Mouse (Mus musculus): ENCODE results near the gene Cnpy3. TPM values are rescaled to one million over a fixed set of nuclear protein-coding genes. Genes with fewer than 3 reads are reported as not detected.

The Cnpy3 gene
- polyA plus RNA-seq, 1 experiment from 2014 or later = 60.8 TPM

DNA sequence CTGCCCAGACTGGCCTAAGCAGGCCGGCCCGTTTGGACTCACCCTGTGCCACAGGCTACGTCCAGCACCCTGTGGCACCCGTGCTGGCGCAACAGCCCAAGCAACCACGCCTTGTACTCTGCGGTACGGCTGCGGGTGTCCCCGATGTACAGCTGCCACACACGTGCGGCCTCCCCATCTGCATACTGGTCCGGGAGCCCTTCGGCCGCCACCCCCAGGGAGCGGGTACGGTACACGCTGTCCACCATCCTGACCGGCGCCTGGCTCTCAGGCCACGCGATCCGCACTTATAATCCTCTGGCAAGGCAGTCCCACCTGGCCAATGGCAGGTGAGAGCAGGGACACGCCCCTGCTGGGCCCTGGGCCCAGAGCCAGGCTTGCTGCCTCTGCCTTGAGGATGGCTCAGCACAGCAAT, 23.1 kb downstream of the Cnpy3 start, which contains the start of gene Gnmt:
Gene Gnmt, minus strand, starts transcription at position 265 of the 415 bp plus-strand sequence.
- no peaks in the 10 kb centered on the region; the same call in 1 of the 2 replicates for H3K4me1 ChIP-seq (replicated peaks; ENCODE audit: control insufficient read depth, insufficient read depth, low read length)
- ATAC-seq (replicated peaks; ENCODE audit: low FRiP score) (no peak; the same call in 1 of the 2 replicates), DNase-seq (ENCODE audit: low spot score) (peak; percentile 33)
- WGBS = 20% methylated on average over 24 of the region's 24 CpGs
- no peaks in the 10 kb centered on the region for H3K9me3 ChIP-seq (ENCODE audit: control insufficient read depth, low read length)
- no peak within 1 kb of the TSS for H3K4me3 ChIP-seq (ENCODE audit: low read depth, low read length)
- H3K27ac ChIP-seq (ENCODE audit: low read depth, low read length) = no peak within 1 kb of the TSS
- peaks cover 13% of the 10 kb centered on the region for H3K27me3 ChIP-seq (replicated peaks; ENCODE audit: control insufficient read depth, insufficient read depth, low read length)
- H3K9ac ChIP-seq (ENCODE audit: low read depth, low read length) = no peak within 1 kb of the TSS
- no peaks in the 10 kb centered on the region for H3K36me3 ChIP-seq (ENCODE audit: control insufficient read depth, insufficient read depth, low read length)
- H3K4me2 ChIP-seq = peak within 1 kb of the TSS; percentile 42

DNA sequence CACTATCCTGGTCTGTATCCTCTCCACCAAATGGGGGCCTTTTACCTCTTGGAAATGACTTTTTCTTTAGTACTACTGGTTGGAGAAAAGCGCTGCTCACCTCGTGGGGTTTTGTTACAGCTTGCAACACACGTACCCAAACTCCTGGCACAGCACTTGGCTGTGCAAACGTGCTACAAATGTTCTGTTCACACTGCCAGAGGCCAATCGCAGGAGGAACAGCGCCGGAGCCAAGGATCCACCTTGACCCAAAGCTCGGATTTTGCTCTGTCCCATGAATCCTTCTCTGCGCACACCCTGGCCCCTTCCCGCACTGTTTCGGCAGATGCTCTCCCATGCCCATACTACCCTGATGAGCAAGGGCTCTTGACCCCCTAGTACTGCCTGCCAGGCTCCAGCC, 23.5 kb downstream of the Cnpy3 start:
- 39% methylated on average over 11 of the region's 11 CpGs for WGBS
- H3K4me3 ChIP-seq (ENCODE audit: low read depth, low read length) = no peak overlapping the region
- no peak for ATAC-seq (replicated peaks; ENCODE audit: low FRiP score)

DNA sequence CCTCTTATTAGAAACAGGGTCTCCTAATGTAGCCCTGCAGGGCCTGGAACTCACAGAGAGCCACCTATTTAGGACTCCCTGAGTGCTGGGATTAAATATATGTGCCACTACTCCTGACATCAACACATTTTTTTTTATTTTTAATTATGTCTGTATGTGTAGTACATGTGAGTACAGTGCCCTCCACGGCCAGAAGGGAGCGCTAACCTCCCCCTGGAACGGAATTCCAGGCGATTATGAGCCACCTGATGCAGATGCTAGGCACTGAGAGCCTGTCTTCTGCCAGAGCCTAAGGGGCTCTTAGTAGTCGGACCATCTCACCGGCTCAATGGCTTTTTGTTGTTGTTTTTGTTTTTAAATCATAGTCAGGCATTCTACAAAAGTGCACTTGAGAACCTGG, 24.0 kb downstream of the Cnpy3 start:
- H3K4me1 ChIP-seq (replicated peaks; ENCODE audit: control insufficient read depth, insufficient read depth, low read length) = no peaks in the 10 kb centered on the region; the same call in 1 of the 2 replicates
- no peaks in the 10 kb centered on the region for H3K9me3 ChIP-seq (ENCODE audit: control insufficient read depth, low read length)
- ATAC-seq (replicated peaks; ENCODE audit: low FRiP score) (no peak), DNase-seq (ENCODE audit: low spot score) (no peak)
- H3K4me2 ChIP-seq = no peak overlapping the region
- no peaks in the 10 kb centered on the region for H3K36me3 ChIP-seq (ENCODE audit: control insufficient read depth, insufficient read depth, low read length)
- H3K27me3 ChIP-seq (replicated peaks; ENCODE audit: control insufficient read depth, insufficient read depth, low read length) = peaks cover 13% of the 10 kb centered on the region
- no peak overlapping the region for H3K27ac ChIP-seq (ENCODE audit: low read depth, low read length)
- 33% methylated on average over 6 of the region's 6 CpGs for WGBS
- H3K9ac ChIP-seq (ENCODE audit: low read depth, low read length) = no peak overlapping the region
- H3K4me3 ChIP-seq (ENCODE audit: low read depth, low read length) = no peak overlapping the region

More for the DNA sequence above, 23.5 kb downstream of the Cnpy3 start:
- Histone ChIP-seq H3K4me1 (replicated peaks; ENCODE audit: control insufficient read depth, insufficient read depth, low read length) (no peaks in the 10 kb centered on the region; the same call in 1 of the 2 replicates), H3K27me3 (replicated peaks; ENCODE audit: control insufficient read depth, insufficient read depth, low read length) (peaks cover 13% of the 10 kb centered on the region), H3K36me3 (ENCODE audit: control insufficient read depth, insufficient read depth, low read length) (no peaks in the 10 kb centered on the region), H3K4me2 (peak overlapping the region; percentile 42), H3K27ac (ENCODE audit: low read depth, low read length) (no peak overlapping the region), H3K9ac (ENCODE audit: low read depth, low read length) (no peak overlapping the region), H3K9me3 (ENCODE audit: control insufficient read depth, low read length) (no peaks in the 10 kb centered on the region)
- peak; percentile 36 for DNase-seq (ENCODE audit: low spot score)

DNA sequence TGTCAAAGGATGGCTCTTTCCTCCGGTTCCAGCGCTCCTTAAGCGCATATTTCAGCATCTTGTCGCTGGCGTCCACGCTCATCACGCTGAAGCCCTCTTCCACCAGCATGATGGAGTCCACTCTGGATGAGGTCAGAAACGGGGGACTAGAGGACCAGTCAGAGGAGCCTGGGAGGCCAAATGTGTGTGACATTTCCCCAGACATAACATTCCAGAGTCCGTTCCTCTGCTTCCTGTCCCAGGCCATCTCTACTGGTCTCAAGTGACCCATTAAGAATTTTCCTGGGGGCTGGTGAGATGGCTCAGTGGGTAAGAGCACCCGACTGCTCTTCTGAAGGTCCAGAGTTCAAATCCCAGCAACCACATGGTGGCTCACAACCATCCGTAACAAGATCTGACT, 24.7 kb downstream of the Cnpy3 start:
- Histone ChIP-seq H3K36me3 (ENCODE audit: control insufficient read depth, insufficient read depth, low read length) (no peaks in the 10 kb centered on the region), H3K27ac (ENCODE audit: low read depth, low read length) (no peak overlapping the region), H3K9ac (ENCODE audit: low read depth, low read length) (no peak overlapping the region), H3K27me3 (replicated peaks; ENCODE audit: control insufficient read depth, insufficient read depth, low read length) (peaks cover 13% of the 10 kb centered on the region), H3K9me3 (ENCODE audit: control insufficient read depth, low read length) (no peaks in the 10 kb centered on the region), H3K4me3 (ENCODE audit: low read depth, low read length) (no peak overlapping the region), H3K4me1 (replicated peaks; ENCODE audit: control insufficient read depth, insufficient read depth, low read length) (no peaks in the 10 kb centered on the region; the same call in 1 of the 2 replicates), H3K4me2 (no peak overlapping the region)
- ATAC-seq (replicated peaks; ENCODE audit: low FRiP score) = no peak
- no peak for DNase-seq (ENCODE audit: low spot score)
- 91% methylated on average over 11 of the region's 11 CpGs for WGBS

DNA sequence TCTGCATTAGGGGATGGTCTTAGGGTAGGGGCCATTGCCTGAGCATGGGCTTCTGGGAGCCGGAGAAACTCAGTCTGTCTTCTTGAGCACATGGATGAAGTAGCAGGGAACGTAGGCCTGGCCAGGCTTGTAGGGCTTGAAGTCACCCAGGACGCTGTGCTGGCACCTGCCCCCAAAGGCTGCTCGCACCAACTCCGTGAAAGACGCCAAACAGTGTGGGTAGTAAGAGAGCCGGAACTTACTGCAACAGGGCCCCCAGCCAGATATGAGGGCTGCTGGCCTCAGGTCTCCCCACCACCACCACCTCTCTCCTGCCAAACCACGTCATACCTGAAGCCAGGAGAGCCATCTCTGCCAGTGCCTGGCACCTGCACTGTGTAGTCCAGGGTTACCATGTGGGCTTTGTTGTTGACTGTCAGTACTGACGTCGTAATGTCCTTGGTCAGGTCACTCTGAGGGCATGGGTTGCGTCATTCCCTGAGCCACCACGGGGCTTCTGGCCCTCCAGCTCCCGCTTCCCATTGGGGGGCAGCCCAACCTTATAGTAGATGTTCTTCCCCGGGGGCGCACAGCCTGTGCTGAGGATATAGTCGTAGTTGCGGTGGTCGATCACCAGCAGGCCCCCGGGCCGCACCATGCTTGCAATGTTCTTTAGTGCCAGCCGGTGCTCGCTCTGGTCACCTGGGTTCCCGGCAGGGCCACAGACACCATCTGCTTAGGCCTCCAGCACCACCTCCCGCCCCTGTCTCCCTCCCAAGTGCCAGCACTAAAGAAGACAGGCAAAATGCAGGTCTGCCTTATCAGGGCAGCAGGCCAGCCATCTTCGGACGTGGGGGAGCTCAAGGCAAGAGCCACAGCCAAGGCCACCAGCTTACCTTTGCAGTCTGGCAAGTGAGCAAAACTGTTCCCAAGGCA, 26.0 kb downstream of the Cnpy3 start:
- Histone ChIP-seq H3K9ac (ENCODE audit: low read depth, low read length) (no peak overlapping the region), H3K36me3 (ENCODE audit: control insufficient read depth, insufficient read depth, low read length) (peaks cover 3% of the 10 kb centered on the region; the same call in 1 of the 2 replicates), H3K4me3 (ENCODE audit: low read depth, low read length) (no peak overlapping the region), H3K9me3 (ENCODE audit: control insufficient read depth, low read length) (no peaks in the 10 kb centered on the region), H3K27me3 (replicated peaks; ENCODE audit: control insufficient read depth, insufficient read depth, low read length) (peaks cover 13% of the 10 kb centered on the region), H3K27ac (ENCODE audit: low read depth, low read length) (no peak overlapping the region), H3K4me2 (no peak overlapping the region), H3K4me1 (replicated peaks; ENCODE audit: control insufficient read depth, insufficient read depth, low read length) (no peaks in the 10 kb centered on the region; the same call in 1 of the 2 replicates)
- 85% methylated on average over 26 of the region's 26 CpGs for WGBS
- no peak for DNase-seq (ENCODE audit: low spot score)
- ATAC-seq (replicated peaks; ENCODE audit: low FRiP score) = no peak

DNA sequence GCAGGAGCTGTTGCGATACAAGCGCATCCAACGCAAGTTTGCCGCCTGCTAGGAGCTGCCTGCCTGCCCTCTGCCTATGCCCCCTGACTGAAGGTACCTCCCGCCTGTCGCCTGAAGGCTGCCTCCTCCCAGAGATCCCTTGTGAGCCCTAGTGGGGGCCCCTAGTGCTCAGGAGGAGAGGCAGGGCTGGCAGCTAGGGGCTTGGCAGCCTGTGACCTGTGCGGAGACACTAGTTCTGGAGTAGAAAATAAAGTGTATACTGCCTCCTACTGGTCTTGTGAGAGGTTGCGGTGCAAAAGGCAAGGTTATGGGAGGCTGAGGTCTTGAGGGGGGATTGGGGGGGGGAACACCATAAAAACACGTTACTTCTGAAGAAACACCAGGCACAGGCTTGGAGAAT, 26.7 kb downstream of the Cnpy3 start:
- Histone ChIP-seq H3K27me3 (replicated peaks; ENCODE audit: control insufficient read depth, insufficient read depth, low read length) (peaks cover 13% of the 10 kb centered on the region), H3K36me3 (ENCODE audit: control insufficient read depth, insufficient read depth, low read length) (peaks cover 3% of the 10 kb centered on the region; the same call in 1 of the 2 replicates), H3K4me3 (ENCODE audit: low read depth, low read length) (no peak overlapping the region), H3K9me3 (ENCODE audit: control insufficient read depth, low read length) (no peaks in the 10 kb centered on the region), H3K4me1 (replicated peaks; ENCODE audit: control insufficient read depth, insufficient read depth, low read length) (no peaks in the 10 kb centered on the region; the same call in 1 of the 2 replicates), H3K27ac (ENCODE audit: low read depth, low read length) (no peak overlapping the region; the same call in 1 of the 2 replicates), H3K9ac (ENCODE audit: low read depth, low read length) (no peak overlapping the region), H3K4me2 (no peak overlapping the region)
- DNase-seq (ENCODE audit: low spot score) (peak; percentile 34), ATAC-seq (replicated peaks; ENCODE audit: low FRiP score) (peak; percentile 37; the same call in 1 of the 2 replicates)
- WGBS = 65% methylated on average over 9 of the region's 9 CpGs

DNA sequence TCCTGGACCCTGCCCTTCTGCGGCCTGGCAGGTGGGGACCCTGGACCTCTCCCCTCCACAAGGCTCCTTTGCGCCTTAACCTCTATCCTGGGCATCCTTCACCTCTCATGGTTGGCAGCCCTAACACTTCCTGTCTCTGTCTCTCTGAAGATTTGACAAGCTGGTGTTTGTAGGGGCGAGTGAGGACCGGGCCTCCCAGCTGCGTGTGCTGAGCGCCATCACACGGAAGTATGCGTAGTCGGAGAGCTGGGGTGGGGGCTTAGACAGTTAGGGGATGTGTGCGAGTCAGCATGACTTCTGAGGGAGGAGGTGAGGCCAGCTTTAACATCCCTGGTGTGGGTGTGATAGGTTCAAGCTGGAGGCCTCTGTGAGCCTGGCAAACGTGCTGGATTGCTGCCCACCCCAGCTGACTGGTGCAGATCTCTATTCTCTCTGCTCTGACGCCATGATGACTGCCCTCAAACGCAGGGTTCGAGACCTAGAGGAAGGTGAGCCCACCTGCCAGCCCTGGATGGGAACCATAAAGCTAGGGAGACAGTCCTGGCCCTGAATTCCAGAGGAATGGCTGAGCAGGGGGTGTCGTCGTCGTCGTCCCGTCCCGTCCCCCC, 27.4 kb downstream of the Cnpy3 start:
- 81% methylated on average over 20 of the region's 20 CpGs for WGBS
- Histone ChIP-seq H3K27ac (ENCODE audit: low read depth, low read length) (no peak overlapping the region), H3K4me1 (replicated peaks; ENCODE audit: control insufficient read depth, insufficient read depth, low read length) (no peaks in the 10 kb centered on the region; the same call in 1 of the 2 replicates), H3K4me2 (no peak overlapping the region), H3K9me3 (ENCODE audit: control insufficient read depth, low read length) (no peaks in the 10 kb centered on the region), H3K9ac (ENCODE audit: low read depth, low read length) (no peak overlapping the region), H3K36me3 (ENCODE audit: control insufficient read depth, insufficient read depth, low read length) (peaks cover 3% of the 10 kb centered on the region; the same call in 1 of the 2 replicates), H3K27me3 (replicated peaks; ENCODE audit: control insufficient read depth, insufficient read depth, low read length) (peaks cover 12% of the 10 kb centered on the region), H3K4me3 (ENCODE audit: low read depth, low read length) (no peak overlapping the region)
- DNase-seq (ENCODE audit: low spot score) = no peak
- no peak for ATAC-seq (replicated peaks; ENCODE audit: low FRiP score)

DNA sequence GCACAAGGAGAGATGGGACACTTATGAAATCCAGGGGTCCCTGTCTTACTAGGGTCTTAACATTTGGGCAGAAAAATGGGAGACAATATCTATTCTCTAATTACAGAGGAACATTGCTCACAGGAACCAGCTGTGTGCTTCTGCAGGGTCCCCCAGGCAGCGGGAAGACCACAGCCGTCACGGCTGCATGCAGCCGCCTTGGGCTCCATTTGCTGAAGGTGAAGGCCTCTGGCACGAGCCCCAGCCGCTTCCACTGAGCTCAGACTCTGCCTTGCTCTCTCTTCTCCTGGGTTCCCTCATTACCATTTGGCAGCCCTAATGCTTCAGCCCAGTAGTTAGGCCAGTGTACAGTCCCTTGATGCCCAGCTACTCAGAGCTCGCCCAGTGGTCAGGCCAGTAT, 30.9 kb downstream of the Cnpy3 start:
- no peak for DNase-seq (ENCODE audit: low spot score)
- H3K27ac ChIP-seq (ENCODE audit: low read depth, low read length) = no peak overlapping the region
- no peak overlapping the region for H3K4me3 ChIP-seq (ENCODE audit: low read depth, low read length)
- no peak overlapping the region for H3K9ac ChIP-seq (ENCODE audit: low read depth, low read length)
- H3K4me2 ChIP-seq = no peak overlapping the region
- no peak for ATAC-seq (replicated peaks; ENCODE audit: low FRiP score)
- WGBS = 87% methylated on average over 7 of the region's 7 CpGs
- H3K27me3 ChIP-seq (replicated peaks; ENCODE audit: control insufficient read depth, insufficient read depth, low read length) = no peaks in the 10 kb centered on the region
- H3K36me3 ChIP-seq (ENCODE audit: control insufficient read depth, insufficient read depth, low read length) = peaks cover 10% of the 10 kb centered on the region
- H3K4me1 ChIP-seq (replicated peaks; ENCODE audit: control insufficient read depth, insufficient read depth, low read length) = no peaks in the 10 kb centered on the region; the same call in 1 of the 2 replicates
- no peaks in the 10 kb centered on the region for H3K9me3 ChIP-seq (ENCODE audit: control insufficient read depth, low read length)
